Mouse (Mus musculus) liver, postnatal 0 days (tissue): Measurements from ENCODE around the gene Ly9. TPM values are rescaled to one million over a fixed set of nuclear protein-coding genes. Genes with fewer than 3 reads are reported as not detected.

Experiments used
- ATAC-seq: fragments of 200-750 bp; cut with Nextera tagmentation; 2 replicates; pipeline ENCODE4 v1.8.0; 2017; ENCODE audit warnings: mild to moderate bottlenecking, moderate library complexity
- DNase-seq: peaks from one replicate; pipeline ENCODE4 v3.0.0-alpha.2; 2016
- H3K27ac ChIP-seq: fragments of 300-500 bp; sonication (generic); 2 replicates; pipeline ENCODE4 v1.5.1; 2014; ENCODE audit warnings: antibody characterized with exemption, moderate library complexity, mild to moderate bottlenecking, low read depth
- H3K27me3 ChIP-seq: fragments of 300-500 bp; sonication (generic); 2 replicates; pipeline ENCODE4 v1.6.1; 2014; ENCODE audit warnings: low read length, control low read depth, mixed read lengths; ENCODE audit not compliant: insufficient read depth
- H3K36me3 ChIP-seq: fragments of 300-500 bp; sonication (generic); replicated peaks from 2 replicates; pipeline ENCODE4 v1.6.1; 2014; ENCODE audit warnings: mild to moderate bottlenecking, control low read depth, low read length, moderate library complexity, mixed read lengths; ENCODE audit not compliant: insufficient read depth
- H3K4me1 ChIP-seq: fragments of 300-500 bp; sonication (generic); 2 replicates; pipeline ENCODE4 v1.6.1; 2014; ENCODE audit warnings: antibody characterized with exemption, mild to moderate bottlenecking, control low read depth; ENCODE audit not compliant: insufficient read depth
- H3K4me2 ChIP-seq: fragments of 300-500 bp; sonication (generic); 2 replicates; pipeline ENCODE4 v1.6.1; 2014; ENCODE audit warnings: low read depth, mild to moderate bottlenecking, low read length, moderate library complexity, mixed read lengths
- H3K4me3 ChIP-seq: fragments of 300-500 bp; sonication (generic); 2 replicates; pipeline ENCODE4 v1.5.1; 2014; ENCODE audit warnings: low read depth, low read length
- H3K9ac ChIP-seq: fragments of 300-500 bp; sonication (generic); replicated peaks from 2 replicates; pipeline ENCODE4 v1.6.1; 2014; ENCODE audit warnings: mild to moderate bottlenecking, moderate library complexity
- H3K9me3 ChIP-seq: fragments of 300-500 bp; sonication (generic); 2 replicates; pipeline ENCODE4 v1.6.1; 2016; ENCODE audit warnings: mild to moderate bottlenecking, control low read depth, low read length, mixed read lengths
- CTCF ChIP-seq: sonication (generic); IDR thresholded peaks from 2 replicates; pipeline ENCODE4 v1.5.1; 2016; ENCODE audit warnings: antibody characterized with exemption, low read depth
- EP300 ChIP-seq: IDR thresholded peaks from 2 replicates; pipeline ENCODE4 v1.6.1; 2016; ENCODE audit warnings: antibody characterized with exemption, low read depth, mild to moderate bottlenecking
- WGBS: fragments of 180-500 bp; shearing (Covaris S2); extraction: QIAGEN DNeasy Blood & Tissue Kit; methylation state at CpG from one replicate; pipeline ENCODE4 v1.1.7; 2014; ENCODE audit not compliant: insufficient replicate concordance; 5-methylcytosine and 5-hydroxymethylcytosine counted together
- polyA plus RNA-seq: library from polyadenylated mRNA; unstranded; fragments of >200 nt; fragmentation: Nextera tagmentation; extraction: Ambion mirVana; gene quantifications from 2 replicates; pipeline ENCODE4 v1.2.1, GENCODE M21; 2015

Gene Ly9
- polyA plus RNA-seq, 1 experiment from 2014 or later: 2.2 TPM

GRCm38 (mm10) chr1:171613962-171614361, 6.8 kb upstream of the Ly9 start:
- no peak for DNase-seq

GRCm38 (mm10) chr1:171610781-171611180, 3.6 kb upstream of the Ly9 start:
- 26% methylated on average over 1 of the region's 1 CpGs for WGBS
- Histone ChIP-seq H3K9me3 (no peaks in the 10 kb centered on the region), H3K27ac (no peak overlapping the region), H3K36me3 (no peaks in the 10 kb centered on the region), H3K9ac (no peak overlapping the region), H3K4me2 (no peak overlapping the region), H3K4me3 (no peak overlapping the region), H3K4me1 (no peaks in the 10 kb centered on the region), H3K27me3 (no peaks in the 10 kb centered on the region)
- ATAC-seq: no peak
- DNase-seq: peak; percentile 36
- TF ChIP-seq CTCF (peak; percentile 53), EP300 (no peak)

More at GRCm38 (mm10) chr1:171613962-171614361, 6.8 kb upstream of the Ly9 start:
- H3K27ac ChIP-seq: no peak overlapping the region
- WGBS: 9% methylated on average over 2 of the region's 2 CpGs
- no peak overlapping the region for H3K4me3 ChIP-seq
- peak; percentile 66 for TF ChIP-seq CTCF
- TF ChIP-seq EP300: no peak
- no peaks in the 10 kb centered on the region for H3K9me3 ChIP-seq
- no peaks in the 10 kb centered on the region for H3K27me3 ChIP-seq
- no peak overlapping the region for H3K9ac ChIP-seq
- ATAC-seq: no peak
- H3K36me3 ChIP-seq: no peaks in the 10 kb centered on the region
- H3K4me2 ChIP-seq: no peak overlapping the region
- no peaks in the 10 kb centered on the region; the same call in 1 of the 2 replicates for H3K4me1 ChIP-seq

GRCm38 (mm10) chr1:171610026-171610425, 2.8 kb upstream of the Ly9 start:
- Histone ChIP-seq H3K9ac (no peak overlapping the region), H3K4me2 (no peak overlapping the region), H3K9me3 (no peaks in the 10 kb centered on the region), H3K27ac (no peak overlapping the region), H3K4me1 (no peaks in the 10 kb centered on the region), H3K27me3 (no peaks in the 10 kb centered on the region), H3K36me3 (no peaks in the 10 kb centered on the region), H3K4me3 (no peak overlapping the region)
- ATAC-seq (no peak), DNase-seq (peak; percentile 47)
- no peak for TF ChIP-seq EP300
- peak; percentile 76 for TF ChIP-seq CTCF
- WGBS: 72% methylated on average over 2 of the region's 2 CpGs

- Histone ChIP-seq H3K36me3 (no peaks in the 10 kb centered on the region), H3K4me3 (peak overlapping the region; percentile 31), H3K9ac (no peak overlapping the region), H3K27ac (no peak overlapping the region), H3K4me1 (no peaks in the 10 kb centered on the region), H3K9me3 (no peaks in the 10 kb centered on the region), H3K4me2 (peak overlapping the region; percentile 57), H3K27me3 (no peaks in the 10 kb centered on the region)
- WGBS: 48% methylated on average over 3 of the region's 3 CpGs
- DNase-seq: no peak
- ATAC-seq: no peak
- TF ChIP-seq EP300: no peak
- TF ChIP-seq CTCF: no peak
Observed at GRCm38 (mm10) chr1:171606656-171607055, 554 bp downstream of the Ly9 start.

GRCm38 (mm10) chr1:171604686-171605085, 2.5 kb downstream of the Ly9 start:
- Histone ChIP-seq H3K9me3 (no peaks in the 10 kb centered on the region), H3K27ac (no peak overlapping the region), H3K4me1 (no peaks in the 10 kb centered on the region), H3K9ac (no peak overlapping the region), H3K4me3 (no peak overlapping the region), H3K4me2 (no peak overlapping the region), H3K36me3 (no peaks in the 10 kb centered on the region), H3K27me3 (no peaks in the 10 kb centered on the region)
- no peak for ATAC-seq
- WGBS: 75% methylated on average over 3 of the region's 3 CpGs
- no peak for DNase-seq
- TF ChIP-seq CTCF: no peak
- TF ChIP-seq EP300: no peak

- H3K27me3 ChIP-seq: no peaks in the 10 kb centered on the region
- H3K27ac ChIP-seq: no peak overlapping the region
- H3K4me2 ChIP-seq: no peak overlapping the region
- H3K9ac ChIP-seq: no peak overlapping the region
- TF ChIP-seq EP300: peak; percentile 63; the same call in 1 of the 2 replicates
- TF ChIP-seq CTCF: no peak
- no peaks in the 10 kb centered on the region for H3K36me3 ChIP-seq
- H3K4me3 ChIP-seq: no peak overlapping the region
- DNase-seq (no peak), ATAC-seq (peak; percentile 70)
- H3K4me1 ChIP-seq: no peaks in the 10 kb centered on the region
- no peaks in the 10 kb centered on the region for H3K9me3 ChIP-seq
- 50% methylated on average over 2 of the region's 2 CpGs for WGBS
Observed at GRCm38 (mm10) chr1:171584584-171584983, 22.6 kb downstream of the Ly9 start.

- DNase-seq (no peak), ATAC-seq (no peak)
- no peak overlapping the region for H3K27ac ChIP-seq
- no peaks in the 10 kb centered on the region for H3K9me3 ChIP-seq
- no peaks in the 10 kb centered on the region for H3K36me3 ChIP-seq
- no peaks in the 10 kb centered on the region for H3K4me1 ChIP-seq
- H3K4me3 ChIP-seq: no peak overlapping the region
- no peak overlapping the region for H3K4me2 ChIP-seq
- H3K9ac ChIP-seq: no peak overlapping the region
- H3K27me3 ChIP-seq: no peaks in the 10 kb centered on the region
- WGBS: 61% methylated on average over 7 of the region's 7 CpGs
- TF ChIP-seq EP300: no peak
- TF ChIP-seq CTCF: no peak
Observed at GRCm38 (mm10) chr1:171577168-171577567, 30.0 kb downstream of the Ly9 start.
